Mouse (Mus musculus) CD4-positive, CD25-positive, alpha-beta regulatory T cell, adult 4 months (primary cell): ENCODE results near the gene Rnf215. TPM values are rescaled to one million over a fixed set of nuclear protein-coding genes. Genes with fewer than 3 reads are reported as not detected.
"Not testable (repeated sequence)": the region's sequence is repeated elsewhere in the genome, so short reads cannot be mapped to it uniquely, and the experiment has no call there.

ENCODE experiments used
- ATAC-seq: one replicate; pipeline ENCODE4 v1.8.0; 2017
- polyA plus RNA-seq, 2 experiments: library from polyadenylated mRNA; unstranded; fragments of 100-300 nt; shearing (Covaris generic); gene quantifications; one replicate each; pipeline ENCODE4 v1.2.1; 2017

The Rnf215 gene
- 10 to 100 TPM in 1 of 2 experiments, 1 to 10 TPM in 1; 7.3 to 11.2 TPM for polyA plus RNA-seq

DNA sequence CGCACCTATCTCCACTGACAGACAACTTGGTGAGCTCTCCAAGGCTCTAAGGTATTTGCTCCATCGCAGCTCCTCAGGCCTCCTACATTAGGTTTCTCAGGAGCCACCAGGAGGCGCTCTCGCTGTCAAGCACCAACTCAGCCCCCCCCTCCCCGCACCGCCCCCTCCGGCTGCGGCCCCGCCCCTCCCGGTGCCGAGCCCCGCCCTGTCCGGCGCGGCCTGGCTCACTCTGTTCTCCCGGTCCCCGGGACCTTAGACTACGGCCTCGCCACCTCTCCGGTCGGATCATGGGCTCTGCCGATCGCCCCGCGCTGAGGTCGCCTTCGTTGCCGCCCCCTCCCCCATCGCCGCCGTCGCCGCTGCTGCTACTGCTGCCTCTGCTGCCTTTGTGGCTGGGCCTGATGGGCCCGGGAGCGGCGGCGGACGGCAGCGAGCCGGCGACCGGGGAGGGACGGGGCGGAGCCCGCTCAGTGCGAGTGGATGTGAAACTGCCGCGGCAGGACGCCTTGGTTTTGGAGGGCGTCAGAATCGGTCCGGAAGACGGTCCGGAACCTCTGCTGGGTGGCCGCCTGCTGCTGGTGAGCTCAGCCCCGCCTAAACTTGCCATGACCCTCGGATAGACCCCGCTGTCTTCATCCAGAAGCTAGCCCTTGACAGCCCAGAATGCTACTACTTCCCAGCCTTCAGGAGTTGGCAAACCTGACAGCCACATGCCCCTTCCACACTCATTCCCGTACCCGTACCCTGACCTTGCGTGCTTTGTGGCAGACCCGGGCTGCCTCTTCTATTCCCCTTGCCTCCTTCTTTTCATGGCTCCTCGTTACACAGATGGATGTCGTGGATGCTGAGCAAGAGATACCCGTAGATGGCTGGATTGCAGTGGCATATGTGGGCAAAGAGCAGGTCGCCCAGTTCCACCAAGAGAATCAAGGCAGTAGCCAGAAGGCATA, at the start of gene Rnf215:
TSS of gene Rnf215 (plus strand) at position 217 of the 950 bp plus-strand sequence.
- peak; percentile 78 for ATAC-seq

DNA sequence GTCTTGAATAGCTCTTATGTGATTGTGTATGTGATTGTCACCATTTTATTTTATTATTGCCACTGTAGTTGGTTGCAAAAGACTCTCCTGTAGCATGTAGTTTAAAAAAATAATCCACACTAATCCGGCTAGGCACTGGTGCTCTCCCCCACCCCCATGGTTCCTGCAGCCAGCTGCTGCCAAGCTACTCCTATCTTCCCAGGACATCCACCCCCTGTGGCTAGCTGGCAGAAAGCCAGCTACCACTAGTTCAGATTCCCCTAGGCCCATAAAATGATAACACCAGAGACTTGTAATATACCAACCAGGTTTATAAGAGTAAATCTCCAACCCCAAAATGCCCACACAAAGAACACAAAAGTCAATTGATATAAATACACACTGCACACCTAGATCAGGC, 48.8 kb upstream of the Rnf215 start:
- ATAC-seq: no peak

DNA sequence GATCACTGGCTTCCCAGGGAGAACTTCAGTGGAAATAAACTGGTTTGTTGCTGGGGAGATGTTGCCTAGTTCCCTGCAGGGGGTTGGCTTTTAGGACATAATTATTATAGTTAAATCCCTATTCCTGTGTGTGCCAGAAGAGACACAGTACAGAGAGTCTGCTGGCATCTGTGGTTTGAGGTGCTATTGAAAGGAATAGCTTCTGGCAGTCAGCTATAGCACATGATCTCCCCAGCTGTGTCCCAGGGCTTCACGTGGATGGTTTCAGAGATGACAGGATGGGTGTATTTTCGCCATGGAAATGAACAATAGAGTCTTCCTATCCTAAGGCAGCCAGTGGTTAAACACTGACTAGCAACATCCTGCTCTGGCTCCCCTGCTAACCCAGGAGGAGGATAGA, 47.7 kb upstream of the Rnf215 start:
- ATAC-seq: no peak

DNA sequence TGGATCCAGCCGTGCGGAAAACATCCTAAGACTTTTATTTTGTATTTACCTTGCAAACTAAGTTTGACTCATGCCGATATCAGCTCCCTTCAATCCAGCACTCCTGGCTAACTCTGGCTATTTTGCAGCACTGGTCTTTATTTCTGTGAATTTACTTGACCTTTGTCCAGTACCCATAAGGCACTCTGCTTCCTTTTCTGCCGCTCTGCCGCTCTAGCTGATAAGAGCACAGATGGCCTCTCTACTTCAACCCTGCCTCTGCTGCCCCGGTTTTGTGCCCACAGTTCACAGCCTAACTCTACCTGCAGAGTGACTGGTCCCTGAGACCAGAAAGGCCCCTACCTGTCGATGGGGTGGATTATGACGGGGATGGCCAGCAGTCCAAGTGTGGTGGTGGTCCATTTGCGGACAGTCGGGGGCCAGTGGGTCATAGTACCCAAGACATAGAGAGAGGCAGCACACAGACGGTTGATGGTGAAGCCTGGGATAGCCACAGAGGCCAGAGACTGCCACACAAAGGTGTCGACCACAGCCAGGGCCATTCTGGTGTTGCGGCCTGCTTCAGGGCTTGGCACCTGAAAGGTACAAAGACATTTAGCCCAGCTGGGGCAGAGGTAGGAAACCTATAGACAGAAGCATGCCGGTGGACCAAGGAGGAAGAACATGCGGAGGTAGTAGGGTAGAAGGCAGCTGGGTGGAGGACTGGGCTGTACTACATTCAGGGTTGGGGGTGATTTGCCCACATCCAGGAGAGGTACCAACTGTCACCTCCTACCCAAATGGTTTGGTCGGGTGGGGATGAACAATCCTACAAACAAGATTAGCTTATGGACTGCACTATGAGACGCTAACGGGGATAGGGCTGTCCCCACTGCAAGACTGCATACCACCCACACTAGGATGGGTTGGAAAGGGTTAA, 41.3 kb upstream of the Rnf215 start:
- ATAC-seq: no peak

DNA sequence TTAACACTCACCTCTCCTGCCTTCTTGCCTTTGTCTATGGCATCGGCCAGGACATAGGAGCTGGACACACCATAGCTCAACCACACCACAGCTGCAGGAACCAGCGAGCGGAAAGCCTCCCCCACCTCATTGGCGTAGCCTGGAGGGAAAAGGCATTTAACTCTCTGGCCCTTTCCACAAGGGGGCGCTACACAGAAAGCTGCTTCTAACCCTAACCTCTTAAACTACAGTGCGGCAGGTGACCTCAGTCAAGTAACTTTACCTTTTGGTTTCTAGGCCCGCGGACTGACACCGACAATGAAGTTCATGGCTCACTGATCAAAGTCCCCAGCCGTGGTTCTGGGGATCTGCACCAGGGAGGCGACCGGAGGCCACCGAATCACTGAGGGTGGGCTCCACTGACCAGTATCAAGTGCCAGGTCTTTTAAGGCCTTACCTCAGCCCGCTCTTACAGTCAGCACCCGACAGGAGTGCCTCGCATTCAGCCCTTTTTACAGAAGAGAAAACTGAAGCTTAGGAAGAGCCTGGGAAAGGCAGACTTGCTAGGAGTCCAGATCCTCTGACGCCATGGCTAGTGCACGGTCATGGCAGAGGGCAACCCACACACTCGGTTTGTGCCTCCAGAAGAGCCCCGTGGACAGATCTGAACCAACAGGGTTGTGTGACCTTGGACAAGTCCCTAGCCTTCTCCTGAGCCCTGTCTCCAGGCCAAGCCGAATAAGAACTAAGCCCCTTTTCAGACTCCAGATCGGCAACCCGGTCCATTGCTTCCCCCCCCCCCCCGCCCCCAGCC, 40.4 kb upstream of the Rnf215 start:
- ATAC-seq: peak; percentile 27

DNA sequence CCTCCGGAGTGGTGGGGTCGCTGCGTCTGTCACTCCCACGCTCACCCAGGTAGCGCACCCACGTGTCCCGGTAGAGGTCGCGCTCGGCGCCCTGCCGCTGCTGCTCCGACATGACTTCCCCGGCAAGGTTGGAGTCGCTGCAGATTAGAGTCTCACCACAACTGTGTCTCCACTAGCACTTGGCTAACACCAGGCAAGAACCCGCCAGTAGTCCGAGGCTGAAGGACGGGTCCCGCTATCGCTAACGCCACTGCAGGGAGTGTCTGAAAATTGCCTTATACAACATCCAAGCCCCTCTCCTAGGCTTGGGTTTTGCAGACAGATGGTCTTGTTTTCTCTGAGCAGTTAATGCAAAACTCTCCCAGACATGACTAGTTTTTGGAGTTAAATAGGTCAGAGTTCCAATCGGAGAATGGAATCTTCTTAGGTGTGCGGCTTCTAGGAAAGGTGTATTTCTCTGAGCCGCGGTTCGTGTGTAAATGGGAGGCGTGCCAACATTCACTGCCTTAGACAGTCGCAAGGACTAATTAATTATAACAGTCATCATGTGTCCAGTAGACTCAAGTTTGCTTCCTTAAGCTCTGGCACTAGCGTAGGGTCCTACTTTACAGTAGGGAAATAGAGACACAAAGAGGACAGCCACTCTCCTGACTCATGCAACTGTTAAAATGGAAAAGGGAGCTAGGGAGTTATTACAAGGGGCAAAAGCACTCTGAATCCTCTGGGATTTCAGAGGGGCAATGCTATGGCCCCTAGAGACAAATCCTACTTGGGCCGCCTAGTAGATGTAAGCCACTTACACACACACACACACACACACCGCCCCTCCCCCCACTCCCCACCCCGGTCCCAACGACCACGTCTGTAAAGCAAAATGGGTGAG, 39.6 kb upstream of the Rnf215 start, which contains the start of gene Mtfp1:
TSS of gene Mtfp1 (minus strand) at position 275 of the 883 bp plus-strand sequence.
- ATAC-seq: peak; percentile 21

DNA sequence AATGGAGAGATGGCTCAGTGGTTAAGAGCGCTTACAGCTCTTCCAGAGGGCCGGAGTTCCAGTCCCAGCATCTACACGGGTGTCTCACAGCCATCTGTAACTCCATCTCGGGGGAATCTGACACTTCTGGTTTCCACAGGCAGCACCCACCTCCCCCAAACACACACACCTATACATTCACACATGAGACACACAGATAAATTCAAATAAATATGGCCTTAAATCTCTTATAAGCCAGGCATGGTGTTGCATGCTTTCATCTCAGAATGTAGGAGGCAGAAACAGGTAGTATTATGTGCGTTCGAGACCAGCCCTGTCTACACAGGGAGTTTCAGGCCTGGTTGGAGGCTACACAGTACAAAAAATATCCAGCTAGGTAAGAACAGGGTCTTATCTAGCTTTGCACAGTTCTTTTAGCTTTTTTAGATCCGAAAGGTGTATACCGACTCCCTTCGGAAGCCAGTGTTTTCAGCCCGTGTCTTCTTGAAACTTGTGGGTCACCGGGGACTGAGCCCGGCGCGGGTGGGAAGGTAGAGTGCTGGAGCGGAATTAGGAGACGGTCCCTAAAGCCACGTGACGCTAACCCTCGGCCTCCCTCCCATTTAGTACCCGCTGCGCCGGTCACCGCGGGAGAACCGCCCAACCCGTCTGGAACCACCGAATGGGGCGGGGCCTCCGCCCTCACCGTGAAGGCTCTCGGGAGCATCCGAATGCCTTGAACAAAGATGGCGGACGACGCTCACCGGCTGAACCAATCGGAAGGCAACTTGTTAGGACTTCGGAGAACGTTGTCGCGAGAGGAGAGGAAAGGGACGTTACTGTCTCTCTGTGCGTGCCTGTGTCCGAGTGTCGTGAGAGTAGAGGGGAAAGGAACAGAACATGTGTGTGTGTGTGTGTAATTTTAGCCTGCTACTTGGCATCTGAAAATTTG, 38.7 kb upstream of the Rnf215 start:
- ATAC-seq: peak; percentile 92

DNA sequence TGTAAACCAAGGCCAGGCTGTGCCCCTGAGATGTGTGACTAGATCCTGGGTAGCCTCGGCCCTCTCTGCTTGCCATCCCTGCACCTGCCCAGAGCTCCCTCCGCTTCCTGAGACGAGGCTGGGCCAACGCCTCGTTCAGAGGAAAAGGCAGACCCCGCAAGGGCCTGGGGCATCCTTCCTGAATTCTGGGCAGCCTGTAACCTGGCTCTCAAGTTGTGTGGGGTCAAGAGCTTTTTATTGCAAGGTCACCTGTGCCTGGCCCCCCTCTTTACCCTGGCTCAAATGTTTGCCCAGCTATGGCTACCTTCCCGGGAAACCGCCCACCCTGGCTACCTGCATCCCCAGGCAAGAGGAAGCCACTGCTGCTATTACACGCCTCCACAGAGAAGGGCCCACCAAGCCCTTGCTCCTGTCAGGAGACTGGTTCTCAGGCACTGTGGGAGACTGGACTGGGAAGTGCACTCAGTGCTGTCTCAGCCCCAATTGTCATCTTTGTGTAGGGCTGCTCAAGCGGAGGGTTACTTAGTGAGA, 37.8 kb upstream of the Rnf215 start:
- peak; percentile 3 for ATAC-seq

DNA sequence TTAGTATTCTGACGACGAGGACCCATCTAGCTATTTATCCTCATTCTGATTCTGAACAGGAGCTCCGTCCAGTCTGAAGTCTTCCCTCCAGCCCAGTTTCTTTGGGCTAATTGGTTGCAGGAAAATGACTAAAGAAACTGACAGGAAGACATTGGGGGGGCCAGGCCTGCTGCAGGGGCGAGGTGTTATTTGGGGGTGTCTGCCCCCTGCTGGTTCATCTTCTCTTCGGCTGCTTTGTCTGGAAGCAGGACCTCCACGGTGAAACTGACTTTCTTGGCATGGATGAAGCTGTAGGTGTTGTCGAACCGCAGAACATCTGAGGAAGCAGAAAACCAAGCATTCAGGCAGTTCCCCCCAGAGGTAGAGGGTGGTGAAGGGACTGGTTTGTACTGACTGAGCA, 36.9 kb upstream of the Rnf215 start:
- ATAC-seq: no peak

DNA sequence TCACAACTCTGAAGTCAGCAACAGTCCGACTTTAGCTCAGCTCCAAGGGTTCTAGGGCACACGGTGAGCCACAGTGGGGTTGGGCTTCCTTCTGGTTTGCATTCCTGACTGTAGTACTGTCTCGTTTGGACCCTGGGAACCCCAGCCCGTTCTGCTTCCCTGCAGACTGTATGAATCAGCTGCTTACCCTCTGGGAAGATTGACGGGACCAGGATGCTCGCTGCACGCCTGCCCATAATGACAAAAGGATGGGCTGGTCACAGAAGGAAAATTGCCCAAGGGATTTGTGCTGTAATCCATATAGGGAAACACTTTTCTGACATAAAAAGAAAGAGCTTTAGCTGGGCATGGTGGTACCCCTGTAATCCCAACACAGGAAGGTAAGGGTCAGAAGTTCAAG, 36.2 kb upstream of the Rnf215 start:
- no peak for ATAC-seq

DNA sequence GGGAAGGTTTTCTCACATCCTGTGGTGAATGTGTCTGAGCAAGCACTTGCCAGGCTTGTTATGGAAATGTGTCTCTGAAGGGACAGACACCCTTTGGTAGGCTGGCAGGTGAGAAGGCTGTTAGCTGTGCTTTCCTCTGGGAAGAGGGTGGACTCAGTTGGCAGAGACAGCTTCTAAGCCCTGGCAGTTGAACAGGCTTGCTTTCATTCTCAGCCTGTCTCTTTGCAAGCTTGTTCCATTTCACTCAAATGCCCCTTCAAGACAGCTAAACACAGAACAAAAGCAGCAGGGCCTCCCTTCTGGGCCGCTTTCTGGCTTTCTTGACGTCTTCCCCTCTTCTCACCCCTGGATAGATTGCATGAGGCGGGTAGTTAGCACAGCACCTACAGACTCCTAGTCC, 35.6 kb upstream of the Rnf215 start:
- ATAC-seq: no peak

DNA sequence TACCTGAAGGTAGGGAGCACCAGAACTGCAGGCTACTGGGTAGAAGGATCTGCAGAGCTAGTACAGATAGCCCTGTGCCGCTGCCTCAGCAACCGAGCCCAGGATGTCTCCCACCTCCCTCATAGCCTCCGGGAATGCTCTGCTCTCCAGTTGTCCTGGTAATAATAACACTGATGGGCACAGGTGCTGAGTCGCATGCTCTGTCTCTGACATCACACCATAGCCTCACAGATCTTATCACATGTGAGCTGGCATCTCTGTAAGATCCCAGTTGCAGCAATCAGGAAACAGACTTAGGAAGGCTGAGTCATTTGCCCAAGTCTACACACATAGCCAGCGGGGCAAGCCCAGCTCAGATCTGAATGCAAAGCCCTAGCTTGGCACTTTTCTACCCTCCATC, 33.2 kb upstream of the Rnf215 start:
- no peak for ATAC-seq

DNA sequence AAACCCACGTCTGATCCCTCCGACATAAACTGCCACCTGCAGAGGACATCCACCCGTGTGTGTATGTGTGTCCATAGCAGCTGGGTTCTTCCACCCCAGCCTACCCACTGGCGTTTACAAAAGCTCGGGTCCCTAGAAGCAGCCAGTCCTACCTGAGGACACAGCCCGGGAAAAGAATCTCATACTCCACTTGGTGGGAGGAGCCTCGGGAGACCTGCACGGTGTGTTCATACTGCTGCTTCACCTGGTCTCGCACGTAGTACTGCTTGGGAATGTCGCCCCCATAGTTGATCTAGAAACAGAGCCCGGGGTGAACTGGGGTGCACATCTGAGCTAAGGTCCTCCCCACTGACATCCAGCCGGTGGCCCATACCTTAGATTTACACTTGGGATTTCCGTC, 31.5 kb upstream of the Rnf215 start:
- no peak for ATAC-seq

DNA sequence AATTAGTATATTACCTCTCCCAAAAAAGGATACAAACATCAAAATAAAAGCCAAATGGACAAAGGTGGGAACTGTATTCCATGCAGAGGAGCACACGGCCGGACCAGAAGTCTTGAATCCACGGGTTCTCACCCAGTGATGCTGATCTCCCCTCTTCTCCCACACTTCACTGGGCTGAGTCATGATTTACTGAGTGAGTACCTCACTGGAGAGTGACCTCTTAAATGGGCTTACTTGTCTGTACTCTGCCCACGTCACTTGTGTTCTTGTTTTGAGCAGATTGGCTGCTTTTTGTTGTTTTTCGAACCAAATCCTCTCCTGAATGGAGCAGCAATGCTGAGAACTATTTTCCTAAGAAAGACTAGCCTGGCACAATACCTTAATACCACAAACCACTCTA, 30.0 kb upstream of the Rnf215 start:
- ATAC-seq: no peak

DNA sequence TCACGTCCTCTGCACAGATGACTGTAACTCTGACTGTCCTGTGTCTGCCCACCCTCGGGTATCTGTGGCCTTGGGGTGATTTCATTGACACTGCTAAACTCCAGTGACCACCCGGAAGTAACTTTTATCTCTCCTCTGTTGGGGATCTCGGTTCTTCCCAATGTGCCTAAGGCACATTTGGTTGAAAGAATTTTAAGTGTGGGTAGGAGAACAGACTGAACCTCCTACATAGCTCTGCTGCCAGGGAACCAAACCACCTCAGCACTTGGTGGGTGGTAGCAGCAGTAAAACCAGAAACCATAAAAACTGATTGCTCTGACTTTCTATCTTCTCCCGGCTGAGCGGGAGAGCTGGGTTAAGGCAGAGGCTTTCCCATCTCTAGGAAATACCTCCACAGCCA, 29.6 kb upstream of the Rnf215 start:
- ATAC-seq: no peak

DNA sequence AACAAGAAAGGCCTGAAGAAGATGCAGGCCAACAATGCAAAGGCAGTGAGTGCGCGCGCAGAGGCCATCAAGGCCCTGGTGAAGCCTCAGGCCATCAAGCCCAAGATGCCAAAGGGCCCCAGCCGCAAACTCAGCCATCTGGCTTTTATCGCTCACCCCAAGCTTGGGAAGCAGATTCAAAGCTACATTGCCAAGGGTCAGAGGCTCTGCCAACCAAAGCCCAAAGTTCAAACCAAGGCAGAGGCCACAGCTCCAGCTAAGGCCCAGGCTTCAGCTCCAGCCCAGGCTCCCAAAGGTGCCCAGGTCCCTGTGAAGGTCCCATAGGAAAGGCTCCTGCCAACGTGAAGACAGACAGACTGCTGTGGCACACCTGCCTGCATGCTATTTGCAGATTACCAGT, 27.1 kb upstream of the Rnf215 start:
- not testable (repeated sequence) for ATAC-seq

DNA sequence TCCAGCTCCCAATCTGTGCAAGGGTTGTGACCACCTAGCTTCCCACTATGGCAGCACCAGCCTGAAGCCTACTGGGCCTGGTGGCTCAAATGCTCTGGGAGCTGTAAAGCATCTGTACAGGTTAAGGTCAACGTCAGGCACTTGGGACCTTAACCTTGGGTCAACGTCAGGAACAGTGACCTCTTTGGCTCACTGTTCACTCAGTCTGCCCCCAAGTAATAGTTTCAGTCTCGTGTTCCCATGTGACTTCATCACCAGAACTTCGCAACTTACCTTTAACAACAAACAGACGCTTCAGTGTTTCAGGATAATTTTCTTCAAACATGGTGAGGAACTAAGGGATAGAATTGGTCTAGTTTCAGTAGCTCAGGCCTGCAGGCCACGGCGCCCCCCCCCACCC, 26.3 kb upstream of the Rnf215 start:
- ATAC-seq: no peak

DNA sequence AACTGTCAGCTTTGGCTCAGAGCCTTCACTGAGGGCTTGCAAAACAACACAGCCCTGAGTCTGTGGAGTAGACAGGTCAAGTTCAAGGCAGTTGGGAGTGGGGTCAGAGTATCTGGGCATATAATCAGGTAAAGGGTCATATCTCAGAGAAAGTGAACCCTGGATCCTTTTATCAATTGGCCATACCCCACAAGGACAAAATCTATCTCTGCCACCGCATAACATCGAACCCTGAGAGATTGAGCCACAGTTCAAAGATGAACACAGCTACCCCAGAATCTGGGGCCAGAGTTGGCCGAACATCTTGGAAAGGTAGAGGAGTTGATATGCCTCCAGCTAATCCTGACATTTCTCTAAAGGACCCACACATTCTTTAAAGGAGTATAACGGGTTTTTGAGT, 23.0 kb upstream of the Rnf215 start:
- ATAC-seq: no peak

DNA sequence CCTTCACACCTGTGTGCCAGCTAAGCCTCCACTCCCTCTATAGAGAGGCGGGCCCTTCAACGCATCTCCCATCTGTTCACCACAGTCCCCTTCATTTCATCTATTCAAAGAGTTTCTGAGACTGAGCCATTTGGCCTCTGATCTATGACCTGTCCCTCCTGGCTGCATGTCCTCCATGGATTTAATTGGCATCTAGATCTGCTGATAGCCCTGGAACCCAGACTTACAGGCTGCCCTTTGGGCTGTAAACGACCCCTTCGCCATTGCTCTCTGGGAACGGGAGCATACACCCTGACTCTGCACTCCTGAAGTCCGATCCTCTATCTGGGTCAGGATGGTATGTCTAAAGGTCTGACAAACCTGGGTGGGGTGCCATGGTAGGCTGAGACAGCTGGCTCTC, 22.1 kb upstream of the Rnf215 start:
- no peak for ATAC-seq

DNA sequence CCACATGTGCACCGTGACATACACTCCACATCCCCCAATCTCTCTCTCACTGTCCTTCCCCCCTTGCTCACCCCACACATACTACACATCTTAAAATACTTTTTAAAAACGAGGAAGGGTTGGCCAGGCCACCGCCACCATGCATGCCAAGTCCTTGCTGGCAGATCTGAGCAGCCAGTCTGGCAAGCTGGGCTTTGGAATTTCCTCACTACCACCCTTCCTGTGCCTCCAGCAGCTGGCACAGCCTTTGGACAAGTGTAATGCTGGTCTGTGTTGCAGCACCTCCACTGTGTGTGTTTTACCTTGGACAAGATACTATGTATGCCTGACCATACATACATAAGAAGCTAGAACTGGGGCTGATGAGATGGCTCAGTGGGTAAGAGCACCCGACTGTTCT, 21.5 kb upstream of the Rnf215 start:
- no peak for ATAC-seq
